In the genomic region with DNA sequence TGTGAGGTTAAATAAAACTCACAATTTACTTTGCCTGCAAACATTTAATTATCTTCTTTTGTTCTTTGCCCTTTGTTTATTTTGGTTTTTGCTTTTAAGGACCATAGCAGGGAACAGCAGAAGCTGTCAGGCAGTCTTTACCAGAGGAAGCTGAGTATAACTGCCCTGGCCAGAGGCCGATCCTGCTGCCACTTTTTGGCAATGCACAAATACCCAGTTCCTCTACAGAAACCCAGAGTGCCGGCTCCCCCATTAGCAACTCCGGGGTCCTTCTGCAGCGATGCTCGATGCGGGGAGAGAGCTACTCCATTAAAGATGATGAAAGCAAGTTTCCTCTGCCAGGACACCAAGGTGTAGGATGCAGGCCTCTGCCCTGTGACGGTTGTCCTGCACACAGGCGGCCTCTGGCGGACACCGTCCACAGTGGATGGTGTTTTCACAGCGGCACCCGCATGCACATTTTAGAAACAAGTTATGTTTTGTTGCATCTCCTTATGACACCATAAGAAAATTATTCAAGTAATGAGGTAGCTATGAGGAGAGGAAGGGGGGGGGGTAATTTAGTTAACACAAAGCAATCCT, we compare ENCODE assay signal across 11 mouse cellular contexts.
"Had no signal": no experiment of that assay in that cellular context is flagged by ENCODE, and none has a peak within 500 bp of the region (broad histone marks: within the 10 kb centered on the region; RNA-seq: fewer than 3 reads in every experiment).

No protein-coding gene starts in this region.

- DNase-seq: kidney, adult 11 months; kidney, postnatal 14 days; thymus, adult 2 months; thymus, postnatal 25 days had no signal

- H3K27ac ChIP-seq: liver, embryonic 15.5 days; lung, embryonic 15.5 days; macrophage; midbrain, embryonic 15.5 days; neural tube, embryonic 12.5 days; stomach, postnatal 0 days had no signal

- H3K36me3 ChIP-seq: liver, embryonic 15.5 days; lung, embryonic 15.5 days; midbrain, embryonic 15.5 days; neural tube, embryonic 12.5 days had no signal

- H3K9ac ChIP-seq: liver, embryonic 15.5 days; lung, embryonic 15.5 days; midbrain, embryonic 15.5 days; neural tube, embryonic 12.5 days had no signal

- ATAC-seq: midbrain, embryonic 15.5 days had no signal

- H3K4me3 ChIP-seq: liver, embryonic 15.5 days; lung, embryonic 15.5 days; megakaryocyte, embryonic 14.5 days; midbrain, embryonic 15.5 days; neural tube, embryonic 12.5 days had no signal

- H3K27me3 ChIP-seq: liver, embryonic 15.5 days; lung, embryonic 15.5 days; megakaryocyte, embryonic 14.5 days; midbrain, embryonic 15.5 days; neural tube, embryonic 12.5 days had no signal

- H3K4me1 ChIP-seq: liver, embryonic 15.5 days had no signal
